Mouse (Mus musculus) midbrain, embryonic 16.5 days (tissue): ENCODE results near the gene Vps18. TPM values are rescaled to one million over a fixed set of nuclear protein-coding genes. Genes with fewer than 3 reads are reported as not detected.
A peak's percentile ranks its signal among the peaks of the same experiment; 100 is the strongest.

Experiments used
- ATAC-seq: fragments of 200-750 bp; cut with Nextera tagmentation; 2 replicates; pipeline ENCODE4 v1.8.0; 2017; ENCODE audit warnings: moderate TSS enrichment
- H3K27ac ChIP-seq: fragments of 300-500 bp; sonication (generic); 2 replicates; pipeline ENCODE4 v1.5.1; 2014; ENCODE audit warnings: mild to moderate bottlenecking, low read length, mixed read lengths
- H3K27me3 ChIP-seq: fragments of 300-500 bp; sonication (generic); 2 replicates; pipeline ENCODE4 v1.6.1; 2014; ENCODE audit warnings: low read depth, low read length, mixed read lengths; ENCODE audit not compliant: control insufficient read depth, insufficient read depth
- H3K36me3 ChIP-seq: fragments of 300-500 bp; sonication (generic); 2 replicates; pipeline ENCODE4 v1.6.1; 2014; ENCODE audit warnings: mild to moderate bottlenecking, low read length, moderate library complexity, mixed read lengths; ENCODE audit not compliant: control insufficient read depth, insufficient read depth
- H3K4me1 ChIP-seq: fragments of 300-500 bp; sonication (generic); 2 replicates; pipeline ENCODE4 v1.6.1; 2014; ENCODE audit warnings: mild to moderate bottlenecking, low read length, mixed read lengths; ENCODE audit not compliant: control insufficient read depth, insufficient read depth
- H3K4me2 ChIP-seq: fragments of 300-500 bp; sonication (generic); 2 replicates; pipeline ENCODE4 v1.6.1; 2014; ENCODE audit warnings: mild to moderate bottlenecking, low read length, mixed read lengths
- H3K4me3 ChIP-seq: fragments of 300-500 bp; sonication (generic); 2 replicates; pipeline ENCODE4 v1.5.1; 2014; ENCODE audit warnings: low read depth, mild to moderate bottlenecking, low read length, moderate library complexity, mixed read lengths
- H3K9ac ChIP-seq: fragments of 300-500 bp; sonication (generic); 2 replicates; pipeline ENCODE4 v1.6.1; 2014; ENCODE audit warnings: low read depth, low read length, mixed read lengths
- H3K9me3 ChIP-seq: fragments of 300-500 bp; sonication (generic); replicated peaks from 2 replicates; pipeline ENCODE4 v1.6.1; 2014; ENCODE audit warnings: mild to moderate bottlenecking, low read length, mixed read lengths; ENCODE audit not compliant: control insufficient read depth, poor library complexity, severe bottlenecking
- WGBS: fragments of 180-500 bp; shearing (Covaris S2); extraction: QIAGEN DNeasy Blood & Tissue Kit; methylation state at CpG from one replicate; pipeline ENCODE4 v1.1.7; 2014; 5-methylcytosine and 5-hydroxymethylcytosine counted together
- polyA plus RNA-seq: library from polyadenylated mRNA; unstranded; fragments of >200 nt; fragmentation: Nextera tagmentation; extraction: Ambion mirVana; gene quantifications from 2 replicates; pipeline ENCODE4 v1.2.1, GENCODE M21; 2015

Vps18 gene
- polyA plus RNA-seq, 1 experiment from 2014 or later = 31.7 TPM

DNA sequence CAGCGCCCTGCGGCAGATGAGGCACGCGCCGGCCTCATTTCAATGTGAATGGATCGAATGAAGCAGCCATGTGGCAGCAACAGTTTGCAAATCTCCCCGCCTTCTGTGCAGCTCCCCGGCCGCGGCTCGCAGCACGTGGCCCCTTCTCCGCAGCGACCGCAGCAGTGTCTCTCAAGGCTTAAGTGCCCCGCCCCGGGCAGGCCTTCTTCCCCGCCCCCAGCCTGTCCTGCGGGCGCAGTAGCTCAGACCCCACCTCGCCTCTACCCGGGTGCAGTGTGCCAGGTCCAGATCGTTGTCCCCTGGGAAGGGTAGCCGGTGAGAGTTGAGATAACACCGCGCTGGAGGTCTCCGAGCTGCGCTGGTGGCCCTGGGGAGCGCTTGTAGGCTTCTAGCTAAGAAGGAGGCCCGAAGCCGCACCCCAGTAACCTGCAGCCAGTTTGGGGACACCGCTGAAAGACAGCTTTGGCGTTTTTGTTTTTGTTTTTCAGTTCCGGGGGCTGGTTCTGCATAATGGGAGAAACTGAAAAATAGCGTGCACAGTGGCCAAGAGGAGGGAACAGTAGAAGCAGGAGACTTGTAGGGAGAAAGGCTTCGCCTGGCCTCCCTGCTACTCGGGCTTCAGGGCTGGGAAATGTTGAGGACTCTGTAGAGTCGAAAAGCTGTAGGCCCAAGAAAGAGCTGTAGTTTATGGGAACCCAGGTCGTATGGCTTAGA lies 34.2 kb downstream of the Vps18 start:
- Histone ChIP-seq H3K4me1 (peaks cover 36% of the 10 kb centered on the region), H3K4me3 (peak overlapping the region; percentile 39), H3K27me3 (peaks cover 52% of the 10 kb centered on the region), H3K9me3 (no peaks in the 10 kb centered on the region), H3K4me2 (peak overlapping the region; percentile 84), H3K36me3 (no peaks in the 10 kb centered on the region), H3K9ac (peak overlapping the region; percentile 50), H3K27ac (no peak overlapping the region)
- peak; percentile 44 for ATAC-seq
- 3% methylated on average over 39 of the region's 39 CpGs for WGBS

DNA sequence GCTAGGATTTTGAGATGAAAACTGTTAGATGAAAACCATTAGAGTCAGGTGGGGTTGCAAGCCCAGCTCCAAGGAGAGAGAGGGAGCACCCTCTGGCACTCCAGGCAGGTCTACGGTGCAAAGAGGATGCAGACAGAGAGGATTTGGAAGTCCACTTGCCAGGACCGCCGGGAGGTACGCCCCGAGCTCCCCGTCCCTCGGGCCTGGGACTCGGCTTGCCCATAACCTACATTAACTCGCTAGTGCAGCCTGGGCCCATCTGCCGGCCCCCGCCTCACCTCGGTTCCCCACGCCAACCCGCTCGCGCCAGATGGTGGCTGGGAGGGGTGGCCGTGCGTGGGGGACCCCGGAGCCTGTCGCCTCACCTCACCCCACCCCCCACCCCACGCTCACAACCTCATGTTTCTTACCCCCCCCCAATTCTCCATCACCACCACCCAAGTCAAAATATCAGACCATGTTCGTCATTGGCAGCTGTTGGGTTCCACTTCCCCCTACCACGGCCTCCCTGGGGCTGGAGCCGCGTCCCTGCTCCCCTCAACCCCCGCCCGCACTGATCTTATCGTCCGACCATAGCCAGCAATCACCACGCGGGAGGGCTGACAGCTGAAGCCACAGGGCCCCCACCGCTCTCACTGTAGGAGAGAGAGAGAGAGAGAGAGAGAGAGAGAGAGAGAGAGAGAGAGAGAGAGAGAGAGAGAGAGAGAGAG lies 35.5 kb downstream of the Vps18 start:
- Histone ChIP-seq H3K27ac (no peak overlapping the region), H3K4me2 (peak overlapping the region; percentile 89; the same call in 1 of the 2 replicates), H3K9ac (no peak overlapping the region), H3K27me3 (peaks cover 51% of the 10 kb centered on the region), H3K4me1 (peaks cover 38% of the 10 kb centered on the region), H3K4me3 (0 out of 2 replicates have a peak overlapping the region, but pooled peaks have one; percentile 0), H3K36me3 (no peaks in the 10 kb centered on the region), H3K9me3 (no peaks in the 10 kb centered on the region)
- WGBS = under 1% methylated on average over 30 of the region's 32 CpGs
- ATAC-seq = no peak

- no peak for ATAC-seq
- WGBS = 1% methylated on average over 30 of the region's 32 CpGs
- peak overlapping the region; percentile 60; the same call in 1 of the 2 replicates for H3K9ac ChIP-seq
- peak overlapping the region; percentile 89 for H3K4me2 ChIP-seq
- no peaks in the 10 kb centered on the region for H3K9me3 ChIP-seq
- H3K27me3 ChIP-seq = peaks cover 53% of the 10 kb centered on the region
- H3K4me1 ChIP-seq = peaks cover 38% of the 10 kb centered on the region
- H3K36me3 ChIP-seq = no peaks in the 10 kb centered on the region
- H3K27ac ChIP-seq = no peak overlapping the region
- peak overlapping the region; percentile 52 for H3K4me3 ChIP-seq
Measured at GRCm38 (mm10) chr2:119324576-119325318, 36.2 kb downstream of the Vps18 start.

GRCm38 (mm10) chr2:119325568-119326143 lies 37.1 kb downstream of the Vps18 start, which contains the start of gene Dll4:
TSS of gene Dll4 (plus strand) at chr2:119325784.
- no peaks in the 10 kb centered on the region for H3K9me3 ChIP-seq
- H3K4me3 ChIP-seq = peak within 1 kb of the TSS; percentile 52
- peak within 1 kb of the TSS; percentile 89 for H3K4me2 ChIP-seq
- H3K4me1 ChIP-seq = peaks cover 41% of the 10 kb centered on the region
- H3K27me3 ChIP-seq = peaks cover 56% of the 10 kb centered on the region
- H3K27ac ChIP-seq = no peak within 1 kb of the TSS
- H3K9ac ChIP-seq = peak within 1 kb of the TSS; percentile 60
- no peaks in the 10 kb centered on the region for H3K36me3 ChIP-seq
- peak; percentile 2; the same call in 1 of the 2 replicates for ATAC-seq
- under 1% methylated on average over 33 of the region's 33 CpGs for WGBS

DNA sequence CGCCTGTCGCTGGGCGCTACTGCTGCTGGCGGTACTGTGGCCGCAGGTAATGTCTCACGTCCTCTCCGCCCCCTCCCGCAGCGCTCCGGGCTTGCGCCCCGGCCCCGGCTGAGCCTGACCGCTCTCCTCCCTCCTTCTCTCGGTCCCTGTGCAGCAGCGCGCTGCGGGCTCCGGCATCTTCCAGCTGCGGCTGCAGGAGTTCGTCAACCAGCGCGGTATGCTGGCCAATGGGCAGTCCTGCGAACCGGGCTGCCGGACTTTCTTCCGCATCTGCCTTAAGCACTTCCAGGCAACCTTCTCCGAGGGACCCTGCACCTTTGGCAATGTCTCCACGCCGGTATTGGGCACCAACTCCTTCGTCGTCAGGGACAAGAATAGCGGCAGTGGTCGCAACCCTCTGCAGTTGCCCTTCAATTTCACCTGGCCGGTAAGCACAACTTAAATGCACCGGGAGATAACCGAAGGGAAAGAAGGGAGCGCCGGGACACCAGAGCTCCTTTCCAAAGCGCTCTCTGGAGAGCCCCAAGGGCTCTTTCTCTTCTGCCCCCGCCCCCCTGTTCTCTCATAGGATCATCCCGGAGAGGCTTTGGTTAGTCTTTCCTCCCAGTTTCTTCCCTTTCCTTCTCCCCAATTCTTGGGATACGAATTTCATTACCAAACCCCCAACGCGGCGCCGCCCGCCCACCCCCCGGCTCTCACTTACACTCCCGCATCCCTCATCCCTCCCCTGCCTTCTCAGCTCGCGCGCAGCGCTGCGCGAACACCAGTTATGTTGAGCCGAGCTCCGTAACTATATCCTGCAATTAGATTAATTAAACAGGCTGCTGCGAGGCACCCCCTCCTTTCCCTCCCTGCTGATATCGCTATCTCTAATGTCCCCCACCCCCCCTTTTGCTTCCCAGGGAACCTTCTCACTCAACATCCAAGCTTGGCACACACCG lies 37.9 kb downstream of the Vps18 start:
- H3K9ac ChIP-seq = peak overlapping the region; percentile 61
- under 1% methylated on average over 56 of the region's 61 CpGs for whole genome bisulfite sequencing
- H3K4me2 ChIP-seq = peak overlapping the region; percentile 89
- H3K4me1 ChIP-seq = peaks cover 38% of the 10 kb centered on the region
- no peak overlapping the region for H3K27ac ChIP-seq
- H3K36me3 ChIP-seq = no peaks in the 10 kb centered on the region
- H3K4me3 ChIP-seq = peak overlapping the region; percentile 52
- no peaks in the 10 kb centered on the region for H3K9me3 ChIP-seq
- no peak for ATAC-seq
- H3K27me3 ChIP-seq = peaks cover 56% of the 10 kb centered on the region

- Histone ChIP-seq H3K9me3 (no peaks in the 10 kb centered on the region), H3K4me3 (peak overlapping the region; percentile 52), H3K9ac (peak overlapping the region; percentile 61), H3K36me3 (no peaks in the 10 kb centered on the region), H3K4me2 (peak overlapping the region; percentile 89), H3K4me1 (peaks cover 32% of the 10 kb centered on the region), H3K27ac (no peak overlapping the region), H3K27me3 (peaks cover 55% of the 10 kb centered on the region)
- under 1% methylated on average over 30 of the region's 30 CpGs for WGBS
- ATAC-seq = no peak
Measured at GRCm38 (mm10) chr2:119327102-119327480, 38.6 kb downstream of the Vps18 start.

DNA sequence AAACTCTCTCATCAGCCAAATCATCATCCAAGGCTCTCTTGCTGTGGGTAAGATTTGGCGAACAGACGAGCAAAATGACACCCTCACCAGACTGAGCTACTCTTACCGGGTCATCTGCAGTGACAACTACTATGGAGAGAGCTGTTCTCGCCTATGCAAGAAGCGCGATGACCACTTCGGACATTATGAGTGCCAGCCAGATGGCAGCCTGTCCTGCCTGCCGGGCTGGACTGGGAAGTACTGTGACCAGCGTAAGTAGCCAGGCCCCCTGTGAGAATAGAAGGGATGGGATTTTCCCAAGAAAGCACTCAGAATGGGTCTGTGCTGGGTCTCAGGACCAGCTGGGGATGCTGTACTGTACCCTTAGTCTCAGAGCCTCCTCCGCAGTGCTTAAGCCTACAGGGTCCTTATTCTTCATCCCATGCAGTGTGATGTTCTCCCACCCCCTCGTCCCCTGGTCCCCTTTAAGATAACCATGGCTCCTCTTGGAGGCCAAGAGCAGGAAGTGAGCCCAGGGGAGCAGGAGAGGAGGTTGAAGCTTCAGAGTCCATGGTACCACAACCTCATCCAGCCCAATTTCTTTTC lies 39.5 kb downstream of the Vps18 start:
- Histone ChIP-seq H3K4me1 (peaks cover 24% of the 10 kb centered on the region), H3K4me2 (peak overlapping the region; percentile 89; the same call in 1 of the 2 replicates), H3K27me3 (peaks cover 50% of the 10 kb centered on the region), H3K4me3 (peak overlapping the region; percentile 52), H3K9ac (0 out of 2 replicates have a peak overlapping the region, but pooled peaks have one; percentile 15), H3K27ac (no peak overlapping the region), H3K36me3 (no peaks in the 10 kb centered on the region), H3K9me3 (no peaks in the 10 kb centered on the region)
- 11% methylated on average over 11 of the region's 11 CpGs for WGBS
- no peak for ATAC-seq
